Mouse (Mus musculus) leukemia stem cell, adult 10-12 weeks (primary cell): ENCODE results near the gene Braf. TPM values are rescaled to one million over a fixed set of nuclear protein-coding genes. Genes with fewer than 3 reads are reported as not detected.

Experiments
- polyA plus RNA-seq: library from polyadenylated mRNA; stranded (reverse); fragments of >175 nt; gene quantifications from 2 replicates; pipeline ENCODE4 v1.2.3, GENCODE M21; 2012; ENCODE audit warnings: low replicate concordance

Gene Braf
- polyA plus RNA-seq, result 2.0 and 4.3 TPM in 2 replicates

DNA sequence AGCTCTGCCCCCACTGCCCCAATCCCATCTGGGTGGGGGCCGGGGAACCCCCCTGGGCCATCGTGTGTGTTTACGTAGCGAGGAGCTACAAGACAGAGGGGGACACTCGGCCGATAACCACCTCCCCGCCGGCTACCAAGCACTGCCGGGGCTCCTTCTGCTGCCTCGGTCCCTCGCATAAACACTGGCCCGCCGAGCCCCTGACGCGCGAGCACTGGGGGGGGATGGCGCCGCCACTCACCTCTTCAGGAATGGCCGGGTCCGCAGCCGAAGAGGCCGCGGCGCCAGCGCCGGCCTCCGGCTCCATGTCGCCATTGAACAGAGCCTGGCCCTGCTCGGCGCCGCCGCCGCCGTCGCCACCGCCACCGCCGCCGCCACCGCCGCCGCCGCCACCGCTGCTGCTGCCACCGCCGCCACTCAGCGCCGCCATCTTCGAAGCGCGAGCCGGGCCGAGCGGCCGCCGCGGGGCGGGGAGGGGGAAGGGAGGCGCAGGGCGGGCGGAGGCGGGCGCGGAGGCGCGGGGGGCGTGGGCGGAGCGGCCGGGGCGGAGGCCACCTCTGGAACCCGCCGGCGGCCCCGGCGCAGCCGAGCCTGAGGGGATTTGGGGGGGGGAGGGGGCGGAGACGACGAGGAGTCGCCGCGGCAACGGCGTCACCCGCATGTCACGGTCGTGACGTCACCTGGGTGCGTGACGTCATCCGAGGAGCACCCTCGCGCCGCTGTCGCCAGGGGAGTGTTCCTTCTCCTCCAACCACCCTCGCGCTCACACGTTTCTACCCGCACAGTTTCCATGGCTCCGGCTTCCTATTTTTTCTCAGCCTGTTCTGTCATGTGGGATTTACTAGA, at the start of gene Braf:
Gene Braf (minus strand): TSS at position 598 of the 846 bp plus-strand sequence.

DNA sequence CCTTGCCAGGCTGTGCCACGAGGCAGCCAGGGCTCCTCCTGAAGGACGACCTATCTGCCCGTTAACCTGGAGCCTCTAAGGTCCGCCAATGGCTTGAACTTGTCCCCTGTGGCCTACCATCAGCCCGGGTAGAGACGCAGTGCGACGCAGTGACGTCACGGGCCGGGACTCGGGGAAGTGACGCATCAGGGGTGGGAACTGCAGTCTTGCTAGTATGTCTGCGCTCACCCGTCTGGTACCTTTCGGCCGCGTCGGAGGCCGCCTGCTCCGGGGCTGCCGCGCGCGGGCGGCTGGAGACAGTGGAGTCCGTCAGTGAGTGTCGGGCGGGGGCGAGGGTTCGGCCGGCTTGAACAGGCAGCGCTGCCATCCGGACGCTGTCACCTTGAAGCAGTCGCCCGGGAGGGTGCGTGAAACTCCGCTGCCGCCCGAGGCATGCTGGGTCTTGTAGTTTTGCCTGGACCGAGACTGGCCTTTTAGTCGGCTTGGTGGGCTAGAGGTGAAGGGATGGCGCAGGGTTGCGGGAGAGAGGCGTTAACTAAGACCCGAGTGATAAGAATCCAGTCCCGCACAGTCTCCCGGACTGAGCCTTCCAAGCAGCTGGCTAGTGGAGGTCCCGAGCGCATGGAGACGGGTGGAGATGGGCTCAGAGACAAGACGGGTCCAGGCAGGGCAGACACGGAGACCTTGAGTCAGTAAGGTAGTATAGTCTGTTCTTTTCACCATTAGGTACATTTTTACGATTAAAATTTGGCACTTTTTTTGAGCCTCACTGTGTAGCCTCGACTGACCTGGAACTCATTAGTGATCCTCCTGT, 132.7 kb downstream of the Braf start, which contains the start of gene Ndufb2:
Gene Ndufb2 (plus strand): TSS at position 174 of the 814 bp plus-strand sequence.

DNA sequence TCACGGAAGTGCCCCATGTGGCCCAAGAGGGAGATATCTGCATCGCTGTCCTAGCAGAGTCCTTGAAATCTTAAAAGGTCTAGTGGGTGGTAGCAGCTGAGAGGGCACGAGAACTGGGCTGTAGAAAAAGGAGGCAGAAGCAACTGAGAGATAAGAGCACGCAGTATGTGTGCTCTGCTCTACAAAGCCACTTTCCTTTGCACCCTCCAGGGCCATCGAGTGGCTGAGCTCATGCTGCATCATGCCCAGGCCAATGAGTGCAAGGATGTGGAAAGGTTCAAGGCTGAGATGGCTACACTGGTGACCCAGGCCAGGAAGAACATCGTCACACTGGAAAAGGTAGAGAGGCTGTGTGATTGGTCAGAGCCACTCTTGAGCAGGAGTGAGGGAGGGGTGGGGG, 139.7 kb downstream of the Braf start, which contains the start of gene Gm42420:
Gene Gm42420 (plus strand): TSS at position 237 of the 400 bp plus-strand sequence.

DNA sequence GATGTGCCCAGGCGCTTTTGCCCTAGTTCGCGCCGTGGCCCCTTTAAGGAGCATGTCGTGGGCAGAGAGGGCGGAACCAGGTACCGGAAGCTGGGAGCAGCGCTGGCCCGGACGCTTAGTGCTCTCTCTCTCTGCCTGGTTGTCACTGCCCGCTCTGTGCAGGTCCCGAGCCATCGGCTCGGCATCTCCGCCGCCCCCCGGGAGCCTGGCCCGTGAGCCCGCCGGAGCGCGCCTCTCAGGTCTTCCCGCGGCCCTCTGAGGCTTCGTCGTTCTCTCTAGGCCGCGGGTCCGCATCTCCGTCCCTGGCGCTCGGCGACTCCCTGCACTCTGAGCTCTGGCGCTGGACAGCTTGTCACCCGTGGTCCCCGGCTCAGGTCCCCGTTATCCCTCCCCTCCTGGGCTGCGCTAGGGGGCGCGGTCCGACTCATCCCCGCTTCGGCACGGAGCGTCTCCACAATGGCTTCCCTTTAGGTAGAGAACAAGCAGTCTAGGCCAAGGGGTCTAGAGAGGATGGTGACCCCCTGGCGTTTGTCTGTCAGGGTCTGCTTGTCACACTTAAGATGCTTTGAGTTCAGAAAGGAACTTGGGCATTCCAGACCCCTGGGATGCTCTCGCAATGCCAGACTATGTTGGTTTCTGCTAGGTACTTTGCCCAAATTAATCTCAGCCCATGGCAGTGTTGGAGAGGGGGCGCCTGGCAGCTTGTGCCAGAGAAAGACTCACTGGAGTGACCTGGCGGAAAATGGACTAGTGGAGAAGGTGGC, 151.3 kb downstream of the Braf start, which contains the start of gene Adck2:
Gene Adck2 (plus strand): TSS at position 83 of the 764 bp plus-strand sequence.

DNA sequence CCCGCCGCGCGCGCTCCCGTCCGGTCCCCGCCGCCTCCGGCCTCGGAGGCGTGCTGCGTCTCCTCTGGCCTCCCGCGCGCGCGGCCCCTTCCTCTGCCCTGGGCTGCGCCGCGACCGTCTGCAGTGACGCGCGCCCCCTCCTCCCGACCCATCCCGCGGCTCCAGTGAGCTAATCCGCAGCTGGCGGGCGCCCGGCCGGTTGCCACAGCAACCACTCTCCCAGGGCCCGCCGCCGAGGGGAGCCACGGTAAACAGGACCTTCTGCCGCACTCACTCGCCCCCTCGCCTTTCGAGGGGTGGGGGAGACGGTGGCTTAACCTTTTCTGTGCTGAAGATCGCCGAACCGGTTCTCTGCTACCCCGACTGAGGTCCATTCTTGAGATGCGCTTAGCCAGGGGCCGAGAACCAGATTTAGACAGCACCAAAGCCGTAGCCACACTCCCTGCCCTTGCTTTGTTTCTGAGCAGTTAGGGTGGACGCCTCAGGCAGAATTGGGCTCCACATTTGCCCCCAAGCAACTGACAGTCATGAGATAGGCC, 167.5 kb downstream of the Braf start, which contains the start of gene Dennd2a:
Gene Dennd2a (minus strand): TSS at position 145 of the 539 bp plus-strand sequence.

Other genes starting within 250 kb of the Braf start
- gene Dennd2a, start 167.6 kb downstream of the Braf start, polyA plus RNA-seq, result 0.70 and 1.0 TPM in 2 replicates
- gene Adck2, start 151.6 kb downstream of the Braf start, polyA plus RNA-seq, result 17.2 and 21.6 TPM in 2 replicates
- gene Gm42420, start 139.7 kb downstream of the Braf start, polyA plus RNA-seq, result not detected in 2 replicates
- 285 and 367 TPM in 2 replicates for gene Ndufb2, start 132.9 kb downstream of the Braf start, polyA plus RNA-seq
- gene Mrps33, start 85.5 kb upstream of the Braf start, polyA plus RNA-seq, result 1.6 and 4.9 TPM in 2 replicates
- gene Tmem178b, start 147.8 kb upstream of the Braf start, polyA plus RNA-seq, result not detected in 2 replicates